Mouse (Mus musculus) erythroblast, embryonic 14.5 days (primary cell): Measurements from ENCODE around the gene Begain. TPM values are rescaled to one million over a fixed set of nuclear protein-coding genes. Genes with fewer than 3 reads are reported as not detected.

ENCODE experiments used
- H3K27me3 ChIP-seq: 2 replicates; pipeline ENCODE4 v1.6.1; 2012; ENCODE audit warnings: inconsistent platforms; ENCODE audit not compliant: control insufficient read depth
- H3K36me3 ChIP-seq: 2 replicates; pipeline ENCODE4 v1.6.1; 2012; ENCODE audit warnings: mild to moderate bottlenecking, inconsistent platforms; ENCODE audit not compliant: control insufficient read depth
- H3K4me1 ChIP-seq: 2 replicates; pipeline ENCODE4 v1.6.1; 2012; ENCODE audit warnings: inconsistent platforms; ENCODE audit not compliant: control insufficient read depth
- H3K4me3 ChIP-seq: replicated peaks from 2 replicates; pipeline ENCODE3; 2012; ENCODE audit warnings: moderate library complexity, mild to moderate bottlenecking, inconsistent platforms
- H3K9me3 ChIP-seq: 2 replicates; pipeline ENCODE4 v1.6.1; 2012; ENCODE audit warnings: low read length, inconsistent platforms, mixed read lengths; ENCODE audit not compliant: control insufficient read depth
- GATA1 ChIP-seq: IDR thresholded peaks from 2 replicates; pipeline ENCODE4 v1.6.1; 2012; ENCODE audit warnings: low read length, inconsistent platforms, mixed read lengths
- TAL1 ChIP-seq: IDR thresholded peaks from 3 replicates; pipeline ENCODE4 v1.6.1; 2012; ENCODE audit warnings: low read length, inconsistent platforms, mixed read lengths
- polyA plus RNA-seq: library from polyadenylated mRNA; stranded (reverse); fragments of >175 nt; gene quantifications from 2 replicates; pipeline ENCODE4 v1.2.3, GENCODE M21; 2012

Gene Begain
- polyA plus RNA-seq, 1 experiment = not detected

DNA sequence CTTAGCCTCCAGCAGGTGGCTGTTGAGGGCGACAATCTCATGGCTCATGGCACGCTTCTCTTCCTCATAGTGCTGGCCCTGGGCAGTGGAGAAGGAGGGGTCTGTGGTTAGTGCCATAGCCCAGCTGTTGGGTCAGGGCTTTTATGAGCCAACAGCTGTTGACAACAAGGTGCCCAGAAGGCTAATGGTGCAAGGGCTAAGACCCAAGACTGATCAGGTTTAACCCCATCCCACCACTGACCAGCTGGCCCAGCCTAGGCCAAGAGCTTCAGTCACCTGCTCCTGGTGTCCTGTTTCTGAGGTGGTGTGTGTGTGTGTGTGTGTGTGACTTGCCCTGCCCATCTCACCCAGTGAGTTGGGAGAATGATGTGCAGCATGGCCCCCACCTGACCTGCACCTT lies 31.0 kb downstream of the Begain start:
- peaks cover 28% of the 10 kb centered on the region for H3K27me3 ChIP-seq
- no peaks in the 10 kb centered on the region for H3K36me3 ChIP-seq
- no peaks in the 10 kb centered on the region for H3K4me1 ChIP-seq
- H3K9me3 ChIP-seq = peaks cover 13% of the 10 kb centered on the region
- H3K4me3 ChIP-seq = no peak overlapping the region
- TF ChIP-seq GATA1 = no peak
- TF ChIP-seq TAL1 = no peak

DNA sequence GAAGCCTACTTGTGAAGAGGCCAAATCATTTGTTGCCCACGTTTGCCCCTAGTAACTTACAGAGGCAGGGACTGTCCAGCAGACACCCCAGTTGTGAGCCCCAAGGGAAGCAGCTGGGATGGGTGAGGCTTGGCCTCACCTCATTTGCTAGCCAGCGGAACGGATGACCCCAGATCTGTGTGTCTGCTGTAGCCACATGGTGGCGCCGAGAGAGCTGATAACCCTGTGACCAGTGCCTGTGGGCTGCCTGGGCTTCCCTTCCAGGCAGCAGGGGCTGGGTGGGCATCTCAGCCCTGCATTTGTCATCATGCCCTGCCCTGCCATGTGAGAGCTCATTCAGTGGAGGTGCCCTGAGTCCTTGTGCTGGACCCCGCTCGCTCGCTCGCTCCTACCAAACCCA lies 44.2 kb downstream of the Begain start:
- no peaks in the 10 kb centered on the region for H3K4me1 ChIP-seq
- no peak overlapping the region for H3K4me3 ChIP-seq
- no peaks in the 10 kb centered on the region for H3K9me3 ChIP-seq
- peaks cover 6% of the 10 kb centered on the region for H3K36me3 ChIP-seq
- TF ChIP-seq GATA1 (no peak), TAL1 (no peak)
- H3K27me3 ChIP-seq = no peaks in the 10 kb centered on the region

DNA sequence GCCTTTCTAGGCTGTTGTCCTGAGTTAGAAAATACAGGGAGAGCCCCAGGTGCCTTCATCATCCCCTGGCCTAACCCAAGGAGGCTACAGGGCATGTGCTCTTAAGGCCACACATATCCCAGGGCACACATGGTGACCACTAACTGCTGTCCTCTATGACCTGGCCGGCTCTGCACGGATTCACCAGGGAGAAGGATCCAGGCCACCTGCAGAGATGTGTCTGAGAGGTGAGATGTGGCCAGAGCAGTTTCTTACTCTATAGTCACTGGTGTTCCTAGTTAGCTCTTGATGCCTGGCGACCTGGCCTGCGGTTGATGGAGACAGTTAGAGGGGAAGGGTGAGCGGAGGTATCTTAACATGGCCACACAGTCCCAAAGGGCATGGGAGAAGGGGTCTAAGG lies 45.1 kb downstream of the Begain start:
- H3K9me3 ChIP-seq = no peaks in the 10 kb centered on the region
- no peaks in the 10 kb centered on the region for H3K4me1 ChIP-seq
- no peak overlapping the region for H3K4me3 ChIP-seq
- no peak for TF ChIP-seq GATA1
- TF ChIP-seq TAL1 = no peak
- H3K27me3 ChIP-seq = no peaks in the 10 kb centered on the region
- H3K36me3 ChIP-seq = peaks cover 6% of the 10 kb centered on the region

DNA sequence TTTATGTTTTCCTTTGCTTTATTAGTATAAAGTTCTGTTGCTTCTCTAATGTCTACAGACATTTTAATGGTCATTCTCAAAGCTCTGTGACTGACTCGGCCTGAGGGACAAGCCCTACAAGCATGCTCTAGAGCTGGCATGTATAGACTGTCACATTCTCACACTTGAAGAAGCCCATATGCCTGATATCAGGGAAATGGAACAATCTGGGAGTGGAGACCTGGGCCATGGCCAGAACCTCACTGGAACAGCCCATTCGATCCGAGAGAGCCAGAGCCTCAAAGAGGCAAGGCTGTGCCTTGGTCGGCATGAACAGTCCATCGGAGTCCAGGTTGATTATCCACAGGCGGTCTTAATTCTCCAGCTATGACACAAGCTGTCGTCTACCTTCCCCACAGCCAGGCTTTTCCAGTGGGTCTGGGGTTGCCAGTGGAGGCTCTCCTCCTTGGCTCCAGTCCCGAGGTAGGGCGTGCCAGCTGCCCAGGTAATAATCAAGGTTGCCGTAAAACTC lies 45.8 kb downstream of the Begain start:
- H3K4me1 ChIP-seq = no peaks in the 10 kb centered on the region
- TF ChIP-seq GATA1 = no peak
- no peak for TF ChIP-seq TAL1
- H3K27me3 ChIP-seq = no peaks in the 10 kb centered on the region
- H3K4me3 ChIP-seq = no peak overlapping the region
- H3K9me3 ChIP-seq = no peaks in the 10 kb centered on the region
- peaks cover 6% of the 10 kb centered on the region for H3K36me3 ChIP-seq

DNA sequence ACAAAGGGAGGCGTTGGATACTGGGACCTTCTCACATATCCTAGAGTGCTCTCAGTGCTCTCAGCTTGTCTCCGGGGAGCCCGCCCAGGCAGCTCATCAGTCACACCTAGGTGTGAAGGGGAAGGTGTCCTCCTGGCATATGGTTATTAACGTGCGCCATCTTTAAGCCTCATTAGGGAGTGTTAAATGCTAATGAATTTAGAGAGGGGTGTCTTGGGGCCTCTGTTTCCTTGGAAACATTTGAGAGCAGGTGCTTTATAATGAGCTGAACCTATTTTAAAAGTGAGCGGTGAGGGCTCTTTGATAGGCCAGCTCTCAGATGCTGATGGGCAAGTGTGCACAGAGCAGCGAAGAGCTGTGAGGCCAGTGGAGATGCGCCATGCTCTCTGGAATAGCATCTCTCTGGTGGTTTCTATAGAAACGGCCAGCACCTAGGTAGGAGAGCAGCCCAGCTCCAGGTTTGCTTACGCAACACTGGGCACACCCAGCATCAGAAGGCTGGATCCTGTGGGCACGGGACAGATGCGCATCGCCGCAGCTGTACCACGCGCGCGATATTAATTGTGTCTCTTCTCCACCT lies 57.9 kb downstream of the Begain start:
- no peak overlapping the region for H3K4me3 ChIP-seq
- H3K36me3 ChIP-seq = no peaks in the 10 kb centered on the region

DNA sequence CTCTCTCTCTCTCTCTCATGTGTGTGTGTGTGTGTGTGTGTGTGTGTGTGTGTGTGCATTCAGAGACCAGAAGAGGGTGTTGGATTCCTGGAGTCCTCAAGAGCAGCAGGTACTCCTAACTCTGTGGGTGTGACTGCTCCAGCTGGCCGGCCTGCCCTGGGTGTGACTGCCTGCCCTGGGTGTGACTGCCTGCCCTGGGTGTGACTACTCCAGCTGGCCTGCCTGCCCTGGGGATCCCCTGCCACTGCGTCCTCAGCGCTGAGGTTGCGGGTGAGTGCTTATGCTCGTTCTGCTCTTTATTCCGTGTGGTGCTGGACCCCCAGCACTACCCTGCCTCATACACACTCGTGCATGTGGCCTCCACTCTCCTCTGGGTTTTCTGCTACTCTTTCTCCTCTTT lies 65.0 kb downstream of the Begain start:
- Histone ChIP-seq H3K9me3 (no peaks in the 10 kb centered on the region), H3K27me3 (no peaks in the 10 kb centered on the region), H3K4me1 (no peaks in the 10 kb centered on the region), H3K4me3 (no peak overlapping the region), H3K36me3 (no peaks in the 10 kb centered on the region)
- no peak for TF ChIP-seq TAL1
- TF ChIP-seq GATA1 = no peak

More for the DNA sequence above, 57.9 kb downstream of the Begain start:
- H3K9me3 ChIP-seq = no peaks in the 10 kb centered on the region
- no peaks in the 10 kb centered on the region for H3K27me3 ChIP-seq
- H3K4me1 ChIP-seq = no peaks in the 10 kb centered on the region
- TF ChIP-seq GATA1 (no peak), TAL1 (no peak)

DNA sequence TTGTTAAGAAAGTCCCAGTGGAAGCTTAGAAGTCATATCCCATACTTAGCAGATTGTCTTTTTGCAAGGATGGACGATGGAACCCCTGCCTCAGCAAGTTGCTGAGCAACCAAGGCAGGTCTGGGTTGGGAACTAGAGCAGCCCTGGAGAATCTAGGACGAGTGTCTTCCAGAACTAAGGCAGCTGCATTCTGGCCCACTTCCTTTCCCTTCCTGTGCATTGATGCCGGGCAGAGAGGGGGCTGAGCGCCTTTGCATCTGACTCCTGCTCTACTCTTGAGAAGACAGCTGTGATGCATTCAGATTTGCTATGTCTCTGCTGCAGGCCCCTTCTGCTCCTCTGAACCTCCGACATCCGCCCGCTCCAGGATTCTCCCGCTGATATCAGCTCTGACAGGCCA lies 70.8 kb downstream of the Begain start:
- Histone ChIP-seq H3K4me1 (no peaks in the 10 kb centered on the region), H3K4me3 (no peak overlapping the region), H3K36me3 (no peaks in the 10 kb centered on the region), H3K9me3 (no peaks in the 10 kb centered on the region), H3K27me3 (no peaks in the 10 kb centered on the region)
- TF ChIP-seq TAL1 = no peak
- no peak for TF ChIP-seq GATA1

DNA sequence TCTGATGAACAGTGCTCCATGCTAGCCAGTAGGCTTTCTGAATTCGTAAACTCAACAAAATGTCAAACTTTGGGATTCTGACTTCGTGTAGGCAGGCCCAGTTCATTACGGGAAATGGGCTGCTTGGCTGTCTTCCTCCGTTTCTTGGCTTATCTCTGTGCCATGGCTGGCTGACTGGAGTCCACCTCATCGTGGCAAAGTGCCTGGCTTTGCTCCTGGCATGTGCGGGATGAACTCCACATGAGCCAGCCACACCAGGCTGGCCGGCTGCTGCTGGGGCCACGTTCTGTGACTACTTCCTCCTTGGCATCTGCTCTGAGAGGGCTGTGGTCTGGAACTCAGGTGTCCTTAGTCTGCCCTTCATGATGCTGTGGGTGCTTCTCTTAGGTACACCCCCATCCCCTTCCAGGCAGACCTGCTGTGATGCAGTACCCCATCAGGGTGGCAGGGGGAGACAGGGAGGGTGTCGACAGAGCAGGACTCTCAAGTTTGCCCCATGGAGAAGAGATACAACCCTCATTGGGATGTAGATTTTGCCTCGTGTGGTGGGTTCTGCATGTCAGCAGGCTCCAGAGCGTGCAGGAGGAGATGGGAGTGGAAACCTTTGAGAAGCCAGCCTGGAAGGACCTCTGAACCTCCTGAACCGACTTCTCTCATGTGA lies 71.9 kb downstream of the Begain start:
- Histone ChIP-seq H3K4me3 (no peak overlapping the region), H3K36me3 (no peaks in the 10 kb centered on the region), H3K27me3 (no peaks in the 10 kb centered on the region), H3K9me3 (no peaks in the 10 kb centered on the region), H3K4me1 (no peaks in the 10 kb centered on the region)
- no peak for TF ChIP-seq TAL1
- no peak for TF ChIP-seq GATA1

DNA sequence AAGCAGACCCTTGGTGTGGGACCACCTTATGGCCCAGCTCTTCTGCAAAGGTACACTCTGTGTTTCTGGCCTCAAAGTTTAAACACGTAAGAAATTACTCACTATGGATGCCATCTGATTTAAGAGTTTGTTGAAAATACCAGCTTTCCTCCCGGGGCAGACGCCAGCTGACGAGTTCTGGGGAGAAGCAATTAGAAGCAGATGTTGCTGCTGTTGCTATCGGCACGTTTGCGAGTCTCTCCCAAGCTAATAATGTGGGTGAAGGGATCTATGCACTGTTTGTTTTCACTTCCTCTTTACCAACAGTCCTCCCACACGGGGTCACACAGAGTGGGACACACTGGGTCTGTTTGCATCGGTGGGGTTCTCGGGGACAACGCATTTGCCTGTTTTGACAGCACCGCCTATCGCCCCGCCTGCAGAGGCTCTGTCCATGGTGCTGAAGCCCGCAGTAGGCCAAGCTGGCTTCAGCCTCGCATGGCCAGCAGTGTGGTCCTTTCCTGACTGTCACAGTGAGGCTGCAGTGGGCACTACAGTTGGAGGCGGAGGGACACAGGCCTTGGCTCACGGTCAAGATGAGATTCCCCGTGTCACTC lies 73.5 kb downstream of the Begain start:
- Histone ChIP-seq H3K36me3 (no peaks in the 10 kb centered on the region), H3K27me3 (no peaks in the 10 kb centered on the region), H3K4me3 (no peak overlapping the region), H3K4me1 (no peaks in the 10 kb centered on the region), H3K9me3 (no peaks in the 10 kb centered on the region)
- TF ChIP-seq GATA1 = no peak
- TF ChIP-seq TAL1 = no peak

DNA sequence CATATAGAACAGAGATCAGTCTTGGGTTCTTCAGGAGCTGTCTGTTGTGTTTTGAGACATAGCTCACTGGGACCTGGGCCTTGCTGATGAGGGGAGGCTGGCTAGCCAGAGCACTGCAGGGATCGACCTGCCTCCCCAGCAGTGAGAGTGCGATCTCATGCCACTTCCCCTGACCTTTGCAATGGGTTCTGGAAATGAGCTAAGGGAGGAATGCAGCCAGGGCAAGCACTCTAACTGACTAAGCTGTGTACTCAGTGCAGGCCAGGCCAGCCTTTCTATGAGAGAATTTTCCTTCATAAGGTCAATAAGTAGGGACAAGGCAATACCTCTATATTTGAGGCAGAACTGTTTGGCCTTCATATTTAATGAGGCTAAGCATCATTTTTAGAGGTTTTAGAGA lies 75.0 kb downstream of the Begain start:
- Histone ChIP-seq H3K4me1 (no peaks in the 10 kb centered on the region), H3K27me3 (no peaks in the 10 kb centered on the region), H3K9me3 (no peaks in the 10 kb centered on the region), H3K4me3 (no peak overlapping the region), H3K36me3 (no peaks in the 10 kb centered on the region)
- TF ChIP-seq TAL1 (no peak), GATA1 (no peak)
